Mouse (Mus musculus) thymus, postnatal 36 days (tissue): ENCODE results near the gene Hoxd3.

ENCODE experiments used
- DNase-seq, 2 experiments: peaks; one replicate each; pipeline ENCODE4 v3.0.0; 2022; ENCODE audit warnings: mixed read lengths in 2 of 2

Gene Hoxd3

GRCm38 (mm10) chr2:74747661-74748141, 36.0 kb downstream of the Hoxd3 start:
- DNase-seq = no peak

- no peak for DNase-seq
Observed at GRCm38 (mm10) chr2:74748436-74748995, 36.8 kb downstream of the Hoxd3 start.

GRCm38 (mm10) chr2:74749337-74750121, 37.8 kb downstream of the Hoxd3 start:
- peak; percentile 23 to 43 for DNase-seq

- DNase-seq = no peak
Observed at GRCm38 (mm10) chr2:74750731-74751250, 39.1 kb downstream of the Hoxd3 start.

GRCm38 (mm10) chr2:74751861-74752260, 40.1 kb downstream of the Hoxd3 start:
- DNase-seq = no peak

GRCm38 (mm10) chr2:74752431-74753174, 40.9 kb downstream of the Hoxd3 start:
- DNase-seq = no peak

GRCm38 (mm10) chr2:74753175-74753523, 41.4 kb downstream of the Hoxd3 start:
- DNase-seq = no peak

DNA sequence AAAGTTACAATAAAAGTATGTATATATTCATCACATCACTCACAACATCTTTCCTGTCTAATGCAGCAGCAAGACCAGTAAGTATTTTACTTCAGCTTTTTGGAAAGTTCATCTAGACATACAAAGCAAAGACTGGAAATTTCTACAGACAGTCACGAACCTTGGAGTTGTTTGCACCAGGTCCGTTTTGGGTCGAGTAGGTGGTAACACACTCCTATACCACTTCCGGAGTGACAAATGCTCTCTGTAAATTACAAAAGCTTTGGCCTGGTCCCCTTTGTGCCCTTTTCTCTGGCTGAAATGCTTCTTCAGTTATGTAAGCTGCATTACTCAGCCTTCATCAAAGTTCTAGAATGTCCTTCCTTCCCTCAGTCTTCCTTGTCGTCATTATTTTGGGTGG, 42.0 kb downstream of the Hoxd3 start:
- DNase-seq = no peak

DNA sequence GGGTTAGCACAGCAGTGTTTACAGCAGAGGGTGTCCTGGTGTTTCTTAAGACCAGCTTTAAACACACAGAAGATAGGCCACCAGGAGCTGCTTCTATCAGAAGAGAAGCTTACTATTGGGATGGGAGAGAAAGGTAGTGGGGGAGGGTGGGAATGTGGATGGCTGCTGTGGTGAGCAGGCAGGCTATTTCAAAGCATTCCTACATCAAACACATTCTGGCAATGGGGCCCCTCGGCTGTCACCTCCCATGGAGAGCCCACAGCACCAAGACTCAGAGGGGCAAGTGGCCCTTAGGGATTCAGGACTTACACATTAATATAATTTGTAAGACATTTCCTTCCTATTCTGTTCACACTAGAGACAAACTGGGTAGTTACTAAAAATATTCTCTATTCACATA, 48.4 kb downstream of the Hoxd3 start:
- no peak for DNase-seq

DNA sequence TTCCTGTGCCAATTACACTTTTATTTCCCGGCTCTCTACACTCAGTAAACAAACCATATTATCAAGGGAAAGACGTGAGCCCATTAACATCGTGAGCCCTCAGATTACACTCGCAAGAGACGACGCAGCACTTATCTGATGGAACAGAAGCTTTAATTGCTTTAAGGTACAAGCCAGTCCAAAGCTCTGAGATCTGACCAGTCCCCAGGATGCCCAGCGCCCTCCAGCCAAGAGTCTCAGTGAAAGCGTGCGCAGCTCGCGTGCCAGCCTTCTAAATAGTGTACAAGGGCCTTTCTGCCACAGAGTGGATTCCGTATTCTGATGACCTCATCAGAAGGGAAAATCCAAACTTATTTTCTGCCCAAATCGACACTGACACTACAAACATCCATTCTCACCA, 50.2 kb downstream of the Hoxd3 start:
- DNase-seq = no peak

DNA sequence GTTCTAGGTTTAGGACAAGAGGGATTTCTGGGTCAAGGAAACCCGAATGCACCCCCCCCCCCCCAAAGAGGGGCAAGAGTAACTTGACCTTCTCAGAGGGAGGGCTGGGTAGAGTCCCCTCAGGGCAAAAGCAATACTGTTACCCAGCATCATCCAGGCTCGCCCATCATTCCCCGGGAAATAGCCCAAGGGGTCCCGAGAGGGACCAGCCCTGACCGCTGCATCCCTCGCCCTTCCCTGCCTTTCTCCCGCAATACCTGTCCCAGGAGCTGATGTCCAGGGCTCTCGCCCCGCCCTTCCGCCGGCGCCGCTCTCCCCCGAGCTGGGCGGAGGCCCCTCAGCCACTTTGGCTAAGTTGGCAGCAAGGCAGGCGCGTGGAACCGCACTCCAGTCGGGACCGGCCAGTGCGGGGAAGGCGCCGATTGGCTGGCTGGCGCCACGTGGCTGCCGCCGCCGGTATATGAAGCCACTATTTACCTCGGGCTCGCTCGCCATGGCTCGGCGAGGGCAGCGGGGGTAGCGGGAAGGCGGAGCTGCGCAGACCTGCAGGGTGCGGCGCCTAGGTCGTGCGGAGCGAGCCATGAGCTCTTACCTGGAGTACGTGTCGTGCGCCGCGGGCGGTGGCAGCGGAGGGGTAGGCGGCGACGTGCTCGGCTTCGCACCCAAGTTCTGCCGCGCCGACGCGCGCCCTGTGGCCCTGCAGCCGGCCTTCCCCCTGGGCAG, 51.0 kb downstream of the Hoxd3 start, which contains the start of gene Hoxd1:
TSS of gene Hoxd1 (plus strand) at position 459 of the 723 bp plus-strand sequence.
- no peak for DNase-seq

GRCm38 (mm10) chr2:74763245-74763735, 51.6 kb downstream of the Hoxd3 start:
- DNase-seq = no peak

DNA sequence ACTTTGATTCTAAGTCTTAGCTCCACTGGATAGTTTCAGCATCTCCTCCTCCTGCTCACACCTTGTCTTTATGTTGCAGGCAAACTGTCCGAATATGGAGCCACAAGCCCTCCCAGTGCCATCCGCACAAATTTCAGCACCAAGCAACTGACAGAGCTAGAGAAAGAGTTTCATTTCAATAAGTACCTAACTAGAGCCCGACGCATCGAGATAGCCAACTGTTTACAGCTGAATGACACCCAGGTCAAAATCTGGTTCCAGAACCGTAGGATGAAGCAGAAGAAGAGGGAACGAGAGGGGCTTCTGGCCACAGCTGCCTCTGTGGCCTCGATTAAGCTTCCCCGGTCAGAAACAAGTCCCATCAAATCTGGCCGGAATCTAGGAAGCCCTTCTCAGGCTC, 52.2 kb downstream of the Hoxd3 start:
- DNase-seq = no peak

DNA sequence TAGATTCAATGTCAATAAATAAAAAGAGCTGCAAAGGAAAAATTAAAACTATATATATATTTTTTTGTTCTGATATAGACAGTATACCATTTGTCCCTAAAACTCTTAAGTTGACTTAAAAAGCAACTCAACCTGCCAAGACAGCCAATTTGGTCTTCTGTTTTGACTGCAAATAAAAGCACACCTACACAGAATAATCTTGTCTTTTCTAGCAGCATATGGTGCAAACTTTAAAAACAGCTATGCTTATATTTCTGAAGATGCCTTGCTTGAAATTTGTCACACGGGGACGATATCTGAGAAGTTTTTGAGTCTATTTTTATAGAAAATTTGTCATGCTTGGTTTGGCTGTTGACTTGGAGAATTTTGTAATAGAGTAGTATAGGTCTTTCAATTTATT, 62.6 kb downstream of the Hoxd3 start:
- DNase-seq = no peak

- no peak for DNase-seq
Observed at GRCm38 (mm10) chr2:74777536-74778275, 66.0 kb downstream of the Hoxd3 start.

GRCm38 (mm10) chr2:74781386-74781785, 69.7 kb downstream of the Hoxd3 start:
- no peak for DNase-seq

- DNase-seq = no peak
Observed at GRCm38 (mm10) chr2:74795531-74795930, 83.8 kb downstream of the Hoxd3 start.
